Mouse (Mus musculus): Measurements from ENCODE around the gene Adh7. TPM values are rescaled to one million over a fixed set of nuclear protein-coding genes. Genes with fewer than 3 reads are reported as not detected.

Adh7 gene
- total and polyA plus RNA-seq, 3 experiments: not detected

- Histone ChIP-seq H3K79me2 (replicated peaks; ENCODE audit: control insufficient read depth, extremely low read depth, insufficient read depth, poor library complexity, severe bottlenecking) (no peaks in the 10 kb centered on the region), H3K4me2 (ENCODE audit: insufficient read depth, low read depth, poor library complexity, severe bottlenecking) (no peak overlapping the region), H3K9me3 (replicated peaks; ENCODE audit: low read length) (no peaks in the 10 kb centered on the region), H3K36me3 (replicated peaks in 1 of 2; ENCODE audit: control insufficient read depth in 1 of 2, insufficient read depth in 1 of 2, low read length in 1 of 2) (no peaks in the 10 kb centered on the region), H3K27me3 (replicated peaks) (no peaks in the 10 kb centered on the region), H3K27ac (ENCODE audit: insufficient read depth, low read depth) (no peak overlapping the region), H3K4me1 (ENCODE audit: control insufficient read depth in 1 of 2, insufficient read depth in 2 of 2) (no peaks in the 10 kb centered on the region), H3K9ac (ENCODE audit: insufficient read depth, low read depth) (no peak overlapping the region), H3K4me3 (replicated peaks in 1 of 3; ENCODE audit: low read depth in 2 of 3, low read length in 2 of 3, poor library complexity in 1 of 3) (no peak overlapping the region)
- dilution Hi-C loops (cut with MboI; ENCODE audit: extremely low pct_ligation_motif_present, extremely low pct_unique_long_range_greater_than_20kb, low sequenced_read_pairs): no loop called here
- in situ Hi-C loops (cut with MboI; ENCODE audit: low pct_ligation_motif_present, low pct_unique_long_range_greater_than_20kb, low sequenced_read_pairs): no loop called here
- DNase-seq (ENCODE audit: extremely low read depth): no peak
- TF ChIP-seq ZNF384 (IDR thresholded peaks at IDR 0.05; ENCODE audit: low read depth, low read length) (no peak), KAT2A (IDR thresholded peaks at IDR 0.05; ENCODE audit: insufficient replicate concordance, low read length) (no peak)
Observed at GRCm38 (mm10) chr3:138251156-138251555, 33.6 kb downstream of the Adh7 start.

GRCm38 (mm10) chr3:138254205-138254604 lies 36.6 kb downstream of the Adh7 start:
- Histone ChIP-seq H3K9me3 (replicated peaks; ENCODE audit: low read length) (no peaks in the 10 kb centered on the region), H3K9ac (ENCODE audit: insufficient read depth, low read depth) (no peak overlapping the region), H3K4me3 (replicated peaks in 1 of 3; ENCODE audit: low read depth in 2 of 3, low read length in 2 of 3, poor library complexity in 1 of 3) (no peak overlapping the region), H3K4me1 (ENCODE audit: control insufficient read depth in 1 of 2, insufficient read depth in 2 of 2) (no peaks in the 10 kb centered on the region), H3K36me3 (replicated peaks in 1 of 2; ENCODE audit: control insufficient read depth in 1 of 2, insufficient read depth in 1 of 2, low read length in 1 of 2) (no peaks in the 10 kb centered on the region), H3K4me2 (ENCODE audit: insufficient read depth, low read depth, poor library complexity, severe bottlenecking) (no peak overlapping the region), H3K79me2 (replicated peaks; ENCODE audit: control insufficient read depth, extremely low read depth, insufficient read depth, poor library complexity, severe bottlenecking) (no peaks in the 10 kb centered on the region), H3K27me3 (replicated peaks) (no peaks in the 10 kb centered on the region), H3K27ac (ENCODE audit: insufficient read depth, low read depth) (no peak overlapping the region)
- no peak for DNase-seq (ENCODE audit: extremely low read depth)
- TF ChIP-seq MXI1 (IDR thresholded peaks at IDR 0.05; ENCODE audit: low read depth, low read length): no peak
- no peak for TF ChIP-seq CTCF (conservative IDR thresholded peaks at IDR 0.05 in 1 of 2, IDR thresholded peaks at IDR 0.05 in 1 of 2; ENCODE audit: low read depth in 2 of 2, low read length in 2 of 2)
- no peak for TF ChIP-seq TBP (conservative IDR thresholded peaks at IDR 0.05; ENCODE audit: low read depth, low read length)
- TF ChIP-seq ZC3H11A (IDR thresholded peaks at IDR 0.05; ENCODE audit: low read depth, low read length): no peak
- dilution Hi-C loops (cut with MboI; ENCODE audit: extremely low pct_ligation_motif_present, extremely low pct_unique_long_range_greater_than_20kb, low sequenced_read_pairs) (no loop called here), in situ Hi-C loops (cut with MboI; ENCODE audit: low pct_ligation_motif_present, low pct_unique_long_range_greater_than_20kb, low sequenced_read_pairs) (no loop called here)

GRCm38 (mm10) chr3:138255366-138255765 lies 37.8 kb downstream of the Adh7 start:
- dilution Hi-C loops (cut with MboI; ENCODE audit: extremely low pct_ligation_motif_present, extremely low pct_unique_long_range_greater_than_20kb, low sequenced_read_pairs) (no loop called here), in situ Hi-C loops (cut with MboI; ENCODE audit: low pct_ligation_motif_present, low pct_unique_long_range_greater_than_20kb, low sequenced_read_pairs) (no loop called here)
- Histone ChIP-seq H3K4me1 (ENCODE audit: control insufficient read depth in 1 of 2, insufficient read depth in 2 of 2) (no peaks in the 10 kb centered on the region), H3K4me2 (ENCODE audit: insufficient read depth, low read depth, poor library complexity, severe bottlenecking) (no peak overlapping the region), H3K9ac (ENCODE audit: insufficient read depth, low read depth) (no peak overlapping the region), H3K79me2 (replicated peaks; ENCODE audit: control insufficient read depth, extremely low read depth, insufficient read depth, poor library complexity, severe bottlenecking) (no peaks in the 10 kb centered on the region), H3K9me3 (replicated peaks; ENCODE audit: low read length) (no peaks in the 10 kb centered on the region), H3K27me3 (replicated peaks) (no peaks in the 10 kb centered on the region), H3K27ac (ENCODE audit: insufficient read depth, low read depth) (no peak overlapping the region), H3K36me3 (replicated peaks in 1 of 2; ENCODE audit: control insufficient read depth in 1 of 2, insufficient read depth in 1 of 2, low read length in 1 of 2) (no peaks in the 10 kb centered on the region), H3K4me3 (replicated peaks in 1 of 3; ENCODE audit: low read depth in 2 of 3, low read length in 2 of 3, poor library complexity in 1 of 3) (no peak overlapping the region)
- DNase-seq (ENCODE audit: extremely low read depth): no peak
- TF ChIP-seq MXI1 (IDR thresholded peaks at IDR 0.05; ENCODE audit: low read depth, low read length) (no peak), CHD2 (IDR thresholded peaks at IDR 0.05; ENCODE audit: low read length) (no peak)
